Mouse (Mus musculus): ENCODE data around the gene Mmp19. TPM values are rescaled to one million over a fixed set of nuclear protein-coding genes. Genes with fewer than 3 reads are reported as not detected.

Mmp19 gene
- total RNA-seq (2021), result 10 to 100 TPM; 39.7 to 57.0 TPM
- long read RNA-seq, experiment 1, transcript Mmp19-203 (9 exons, 2,236 nt), result major isoform, 6 of 14 reads
- long read RNA-seq, experiment 1, transcript Mmp19-201 (9 exons, 3,402 nt), result major isoform, 6 of 14 reads
- long read RNA-seq, experiment 1, partial matches to known transcripts, result 1 of 14 reads
- long read RNA-seq, experiment 1, other reads (novel, unspliced or antisense), result 1 of 14 reads
- long read RNA-seq, experiment 2, partial matches to known transcripts, result 0 of 6 reads
- long read RNA-seq, experiment 2, other reads (novel, unspliced or antisense), result 2 of 6 reads

DNA sequence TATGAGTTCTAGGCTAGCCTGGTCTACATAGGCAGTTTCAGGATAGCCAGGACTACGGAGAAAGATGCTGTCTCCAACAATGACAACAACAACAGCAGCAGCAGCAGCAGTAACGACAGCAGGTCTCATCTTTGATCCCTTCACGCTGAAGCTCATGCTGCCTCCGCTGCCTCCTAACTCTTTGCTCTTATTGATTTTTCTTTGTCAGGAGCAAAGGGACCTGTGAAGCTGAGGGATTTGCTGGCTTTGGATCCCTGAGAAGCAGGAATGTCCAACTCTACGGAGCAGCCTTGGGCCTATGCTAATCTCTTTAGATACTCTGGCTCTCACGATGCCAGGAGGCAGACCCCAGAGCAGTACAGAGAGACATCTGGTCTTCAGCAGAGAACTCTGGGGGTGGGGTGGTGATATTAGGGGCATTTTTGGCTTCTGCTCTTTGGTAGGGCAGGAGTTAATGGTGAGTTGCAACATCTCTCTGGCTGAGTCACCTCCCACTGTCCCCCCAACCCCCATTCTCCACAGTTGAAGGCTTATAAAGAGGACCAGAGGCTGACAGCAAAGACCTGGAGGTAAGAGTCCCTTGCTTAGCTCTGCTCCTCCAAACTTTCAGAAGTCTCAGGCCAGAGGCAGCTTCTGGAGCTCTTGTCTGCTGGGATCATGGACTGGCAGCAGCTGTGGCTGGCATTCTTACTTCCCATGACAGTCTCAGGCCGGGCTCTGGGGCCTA, at the start of gene Mmp19:
TSS of gene Mmp19 (plus strand) at position 513 of the 727 bp plus-strand sequence.
- peak; percentile 64 to 73 for DNase-seq

GRCm38 (mm10) chr10:128742616-128743015, 48.1 kb upstream of the Mmp19 start:
- DNase-seq, result no peak

- DNase-seq, result no peak
These were observed 47.5 kb upstream of the Mmp19 start for GRCm38 (mm10) chr10:128743235-128743634.

DNA sequence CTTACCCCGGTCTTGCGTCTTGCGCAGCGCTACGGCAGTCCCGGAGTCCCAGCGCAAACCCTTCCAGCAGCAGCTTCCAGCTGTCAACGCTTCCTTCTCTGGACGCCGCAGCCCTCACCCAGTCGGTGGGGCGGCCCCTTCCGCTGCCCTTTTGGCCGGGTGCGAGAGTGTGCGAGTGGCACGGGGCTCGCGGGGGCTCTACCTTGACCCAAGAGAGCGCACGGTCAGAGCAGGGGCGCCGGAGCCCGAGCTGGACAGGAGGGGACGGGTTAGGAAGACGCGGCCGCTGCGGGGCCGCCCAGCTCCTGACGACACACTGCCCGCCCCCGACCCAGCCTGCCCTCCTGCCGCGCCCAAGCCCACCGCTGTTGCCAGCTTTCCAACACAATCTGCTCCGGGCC, 46.9 kb upstream of the Mmp19 start:
- DNase-seq, result peak; percentile 69 to 77

- DNase-seq, result peak in 1 of 2 experiments; percentile 19
These were observed 46.5 kb upstream of the Mmp19 start for GRCm38 (mm10) chr10:128744211-128744610.

DNA sequence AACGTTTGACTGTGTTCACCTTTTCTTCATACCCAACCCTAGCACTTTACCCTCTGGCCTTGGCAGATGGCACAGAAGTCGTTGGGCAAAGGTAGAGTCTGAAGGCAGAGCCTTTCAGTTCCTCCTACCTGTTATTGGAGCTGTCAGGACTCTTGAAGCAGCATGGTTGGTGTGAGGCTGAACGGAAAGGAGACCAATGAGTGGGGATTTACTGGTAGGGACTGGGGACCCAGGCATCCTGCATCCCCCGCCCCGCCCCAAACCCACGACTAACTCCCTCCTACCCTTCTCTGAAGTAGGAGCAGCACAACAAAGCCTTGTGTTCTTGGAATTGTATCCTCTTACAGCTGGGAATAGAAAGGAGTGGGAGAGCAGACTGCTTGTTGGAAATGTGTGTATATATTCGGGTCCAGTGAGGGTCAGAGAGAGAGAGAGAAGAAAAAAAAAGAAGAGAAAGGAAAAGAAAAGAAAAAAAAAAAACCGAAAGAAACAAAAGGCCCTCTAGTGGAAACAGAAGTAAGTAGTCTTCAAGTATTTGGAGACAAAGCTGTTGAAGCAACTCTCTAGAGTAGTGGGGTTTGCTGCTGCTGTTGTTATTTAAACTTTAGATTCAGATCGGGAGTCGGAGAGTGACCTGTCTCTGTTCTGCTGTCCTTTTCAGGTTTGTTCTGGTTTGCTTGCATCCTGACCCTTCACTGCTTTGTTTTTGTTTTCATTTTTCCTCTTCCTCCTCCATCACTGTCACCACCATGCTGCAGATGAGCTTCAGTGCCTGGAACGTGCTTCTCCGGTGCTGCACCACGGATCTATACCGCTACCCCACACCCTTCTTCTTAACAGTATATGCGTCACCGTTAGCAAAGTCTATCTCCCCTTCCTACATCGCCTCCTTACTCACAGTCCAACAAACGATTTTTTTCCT, 45.8 kb upstream of the Mmp19 start, which contains the start of gene Dgka:
TSS of gene Dgka (minus strand) at position 176 of the 922 bp plus-strand sequence.
- peak in 1 of 2 experiments; percentile 34 for DNase-seq

DNA sequence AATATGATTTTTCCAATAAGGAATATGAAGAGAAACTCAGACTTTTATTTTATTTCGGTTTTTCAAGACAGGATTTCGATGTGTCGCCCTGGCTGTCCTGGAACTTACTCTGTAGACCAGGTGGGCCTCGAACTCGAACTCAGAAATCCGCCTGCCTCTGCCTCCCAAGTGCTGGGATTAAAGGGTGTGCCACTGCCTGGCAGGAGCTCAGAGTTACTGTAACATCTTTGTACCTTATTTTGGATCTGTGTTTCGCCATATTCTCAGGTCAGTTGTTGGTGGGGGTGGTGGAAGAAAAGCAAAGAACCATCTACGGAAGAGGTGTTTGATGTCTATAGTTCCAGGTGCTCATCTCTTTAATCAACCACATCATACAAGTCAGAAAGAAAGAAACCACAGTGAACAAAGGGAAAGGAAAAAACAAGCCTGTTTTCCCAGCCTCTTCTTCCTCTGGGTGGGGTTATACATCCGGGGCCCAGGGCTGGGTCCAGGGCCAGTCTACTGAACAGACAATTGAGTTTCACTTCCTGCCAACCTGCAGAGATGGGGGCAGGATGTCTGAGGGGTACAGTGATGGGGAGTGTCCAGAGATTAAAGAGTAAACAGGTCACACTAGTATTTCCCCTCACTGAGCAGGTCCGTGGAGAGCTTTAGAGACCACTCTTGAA, 44.6 kb upstream of the Mmp19 start:
- DNase-seq, result peak in 1 of 2 experiments; percentile 28

DNA sequence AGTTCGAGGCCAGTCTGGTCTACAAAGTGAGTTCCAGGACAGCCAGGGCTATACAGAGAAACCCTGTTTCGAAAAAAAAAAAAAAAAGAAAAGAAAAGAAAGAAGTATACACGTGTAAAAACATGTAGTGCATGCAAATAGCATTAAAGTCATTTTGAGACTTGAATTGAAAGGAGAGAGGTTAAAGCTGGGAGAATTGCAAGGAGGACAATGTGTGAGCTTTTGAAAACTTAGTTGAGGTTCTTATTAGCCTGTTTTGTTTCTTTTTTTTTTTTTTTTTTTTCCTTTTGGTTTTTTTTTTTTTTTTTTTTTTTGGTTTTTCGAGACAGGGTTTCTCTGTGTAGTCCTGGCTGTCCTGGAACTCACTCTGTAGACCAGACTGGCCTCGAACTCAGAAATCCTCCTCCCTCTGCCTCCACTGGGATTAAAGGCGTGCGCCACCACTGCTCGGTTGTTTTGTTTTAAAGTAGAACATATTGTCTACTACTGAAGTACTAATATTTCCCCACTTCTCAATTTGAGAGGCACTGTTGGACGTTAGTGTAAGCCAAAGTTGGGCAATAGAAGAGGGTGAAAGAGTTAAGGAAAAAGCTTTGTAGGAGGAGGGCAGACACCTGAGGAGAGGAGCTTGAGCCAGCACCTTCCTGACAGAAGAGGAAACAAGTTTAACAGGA, 43.6 kb upstream of the Mmp19 start:
- no peak for DNase-seq

- DNase-seq, result peak; percentile 90
These were observed 43.0 kb upstream of the Mmp19 start, which contains the start of gene Pym1 for GRCm38 (mm10) chr10:128747646-128748251. Gene Pym1, plus strand, starts transcription at chr10:128747889.

- peak; percentile 77 to 86 for DNase-seq
These were observed 42.4 kb upstream of the Mmp19 start for GRCm38 (mm10) chr10:128748252-128748864.

- no peak for DNase-seq
These were observed 17.8 kb upstream of the Mmp19 start for GRCm38 (mm10) chr10:128772895-128773294.

DNA sequence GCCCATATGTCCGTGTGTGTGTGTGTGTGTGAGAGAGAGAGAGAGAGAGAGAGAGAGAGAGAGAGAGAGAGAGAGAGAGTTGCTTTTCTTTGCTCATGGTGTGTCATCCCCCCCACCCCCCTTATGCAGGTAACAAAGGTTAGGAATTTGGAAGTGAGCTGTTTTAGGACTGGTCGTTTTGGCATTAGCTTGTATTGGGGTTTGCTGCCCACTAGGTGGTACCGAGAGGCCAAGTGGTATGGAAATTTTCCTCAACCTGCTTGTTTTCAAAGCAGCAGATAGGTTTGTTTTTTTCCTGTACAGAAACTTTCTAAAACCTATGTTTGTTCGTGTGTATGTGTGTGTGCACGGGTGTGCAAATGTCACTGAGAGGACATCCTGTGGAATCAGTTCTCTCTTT, 17.0 kb upstream of the Mmp19 start:
- no peak for DNase-seq

GRCm38 (mm10) chr10:128778441-128778840, 12.3 kb upstream of the Mmp19 start:
- DNase-seq, result no peak

- DNase-seq, result peak; percentile 81 to 90
These were observed 11.5 kb upstream of the Mmp19 start for GRCm38 (mm10) chr10:128779011-128779795.

GRCm38 (mm10) chr10:128780200-128780599, 10.5 kb upstream of the Mmp19 start:
- DNase-seq, result no peak

- no peak for DNase-seq
These were observed 1.3 kb downstream of the Mmp19 start for GRCm38 (mm10) chr10:128792041-128792440.

GRCm38 (mm10) chr10:128793258-128793657, 2.5 kb downstream of the Mmp19 start:
- DNase-seq, result no peak

GRCm38 (mm10) chr10:128794391-128794790, 3.7 kb downstream of the Mmp19 start:
- no peak for DNase-seq

DNA sequence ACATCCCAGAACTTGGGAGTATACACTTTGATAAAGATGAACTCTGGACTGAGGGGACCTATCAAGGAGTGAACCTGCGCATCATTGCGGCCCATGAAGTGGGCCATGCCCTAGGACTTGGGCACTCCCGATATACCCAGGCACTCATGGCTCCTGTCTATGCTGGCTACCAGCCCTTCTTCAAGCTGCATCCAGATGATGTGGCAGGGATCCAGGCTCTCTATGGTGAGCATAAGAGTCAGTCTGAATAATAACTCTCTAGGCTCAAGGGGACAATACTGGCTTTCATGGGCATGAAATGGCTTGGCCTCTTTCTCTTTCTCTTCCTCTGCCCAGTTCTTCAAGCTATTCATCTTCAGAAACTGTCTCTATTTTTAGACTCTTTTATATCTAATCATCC, 4.9 kb downstream of the Mmp19 start:
- DNase-seq, result no peak

All from adrenal gland, postnatal 36 days (tissue).